Mouse (Mus musculus): ENCODE measurements at regions not wholly inside any gene's neighbourhood (a gene's known extent, or its start where the extent isn't known, plus 50 kb on each side); places are given as distances from the start of the nearest gene placed in this dataset.

GRCm38 (mm10) chr6:127252000-127252721 lies 100.2 kb upstream of the Ccnd2 start:
- DNase-seq (ENCODE audit: low read depth): no peak

- DNase-seq (ENCODE audit: low read depth): no peak
These were observed 101.9 kb upstream of the Ccnd2 start for GRCm38 (mm10) chr6:127253935-127254334.

- DNase-seq (ENCODE audit: low read depth): no peak
These were observed 112.1 kb upstream of the Ccnd2 start for GRCm38 (mm10) chr6:127263903-127264680.

GRCm38 (mm10) chr6:127265063-127265775 lies 113.2 kb upstream of the Ccnd2 start:
- no peak for DNase-seq (ENCODE audit: low read depth)

- no peak for DNase-seq (ENCODE audit: low read depth)
These were observed 114.2 kb upstream of the Ccnd2 start for GRCm38 (mm10) chr6:127265901-127266812.

- peak; percentile 30 for DNase-seq (ENCODE audit: low read depth)
These were observed 114.8 kb upstream of the Ccnd2 start for GRCm38 (mm10) chr6:127266813-127267165.

GRCm38 (mm10) chr6:127269021-127269420 lies 117.0 kb upstream of the Ccnd2 start:
- DNase-seq (ENCODE audit: low read depth): no peak

GRCm38 (mm10) chr6:127269525-127270044 lies 117.6 kb upstream of the Ccnd2 start:
- no peak for DNase-seq (ENCODE audit: low read depth)

- no peak for DNase-seq (ENCODE audit: low read depth)
These were observed 118.8 kb upstream of the Ccnd2 start for GRCm38 (mm10) chr6:127270774-127271173.

- no peak for DNase-seq (ENCODE audit: low read depth)
These were observed 119.4 kb upstream of the Ccnd2 start for GRCm38 (mm10) chr6:127271418-127271817.

- DNase-seq (ENCODE audit: low read depth): no peak
These were observed 120.6 kb upstream of the Ccnd2 start for GRCm38 (mm10) chr6:127272630-127273029.

GRCm38 (mm10) chr6:127274732-127275429 lies 122.9 kb upstream of the Ccnd2 start:
- no peak for DNase-seq (ENCODE audit: low read depth)

- no peak for DNase-seq (ENCODE audit: low read depth)
These were observed 123.4 kb upstream of the Ccnd2 start for GRCm38 (mm10) chr6:127275430-127275784.

GRCm38 (mm10) chr6:127276362-127276761 lies 124.4 kb upstream of the Ccnd2 start:
- no peak for DNase-seq (ENCODE audit: low read depth)

GRCm38 (mm10) chr6:127278402-127278801 lies 126.4 kb upstream of the Ccnd2 start:
- no peak for DNase-seq (ENCODE audit: low read depth)

GRCm38 (mm10) chr6:127284226-127284625 lies 132.2 kb upstream of the Ccnd2 start:
- no peak for DNase-seq (ENCODE audit: low read depth)

- DNase-seq (ENCODE audit: low read depth): no peak
These were observed 134.9 kb upstream of the Ccnd2 start for GRCm38 (mm10) chr6:127286681-127287476.

GRCm38 (mm10) chr6:127288946-127289345 lies 137.0 kb upstream of the Ccnd2 start:
- no peak for DNase-seq (ENCODE audit: low read depth)

- DNase-seq (ENCODE audit: low read depth): no peak
These were observed 139.9 kb upstream of the Ccnd2 start for GRCm38 (mm10) chr6:127291937-127292336.

GRCm38 (mm10) chr6:127293829-127294228 lies 141.8 kb upstream of the Ccnd2 start:
- DNase-seq (ENCODE audit: low read depth): no peak
